Mouse (Mus musculus) lung, postnatal 25 days (tissue): ENCODE data around the gene Sh3bgrl2.
A peak's percentile ranks its signal among the peaks of the same experiment; 100 is the strongest.

Experiments used
- DNase-seq: peaks from one replicate; pipeline ENCODE4 v3.0.0; 2022; ENCODE audit warnings: low spot score

The Sh3bgrl2 gene

DNA sequence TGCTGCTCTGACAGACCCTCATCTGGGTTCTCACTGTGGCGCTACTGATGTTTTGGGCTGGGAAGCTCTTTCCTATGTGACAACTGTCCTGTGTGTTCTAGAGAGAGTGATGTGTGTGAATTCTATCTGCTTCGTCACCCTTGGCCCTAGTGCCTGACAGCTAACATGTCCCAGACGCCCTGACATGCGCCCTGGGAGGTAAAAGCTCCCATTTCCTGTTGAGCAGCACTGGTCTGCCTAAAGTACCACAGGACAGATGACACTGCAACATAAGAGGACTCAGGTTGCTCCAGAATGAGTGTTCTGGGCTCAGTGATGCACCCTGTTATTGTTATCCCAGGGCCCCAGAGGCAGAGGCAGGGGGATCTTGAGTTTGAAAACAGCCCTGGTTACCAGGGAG lies 12.5 kb downstream of the Sh3bgrl2 start:
- no peak for DNase-seq

DNA sequence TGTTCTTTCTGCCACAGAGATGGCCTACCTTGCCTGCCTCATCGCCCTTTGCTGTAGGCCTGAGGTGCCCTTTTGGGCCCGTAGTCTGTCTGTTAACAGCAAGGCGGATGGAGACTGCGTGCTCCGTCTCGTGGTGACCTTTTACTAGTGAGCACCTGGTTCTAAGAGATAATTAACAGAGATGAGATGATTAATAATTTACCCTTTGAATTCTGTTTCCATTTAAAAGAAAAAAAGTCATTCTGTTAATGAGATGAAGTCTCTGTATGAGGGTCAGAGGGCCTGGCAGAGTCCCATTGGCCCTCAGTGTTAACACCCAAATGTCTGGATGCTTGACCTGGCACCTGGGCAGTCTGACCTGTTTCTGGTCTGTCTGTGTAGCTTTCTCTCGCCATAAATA lies 14.8 kb downstream of the Sh3bgrl2 start:
- no peak for DNase-seq

- peak; percentile 32 for DNase-seq
These were observed 15.9 kb downstream of the Sh3bgrl2 start for GRCm38 (mm10) chr9:83563808-83564549.

DNA sequence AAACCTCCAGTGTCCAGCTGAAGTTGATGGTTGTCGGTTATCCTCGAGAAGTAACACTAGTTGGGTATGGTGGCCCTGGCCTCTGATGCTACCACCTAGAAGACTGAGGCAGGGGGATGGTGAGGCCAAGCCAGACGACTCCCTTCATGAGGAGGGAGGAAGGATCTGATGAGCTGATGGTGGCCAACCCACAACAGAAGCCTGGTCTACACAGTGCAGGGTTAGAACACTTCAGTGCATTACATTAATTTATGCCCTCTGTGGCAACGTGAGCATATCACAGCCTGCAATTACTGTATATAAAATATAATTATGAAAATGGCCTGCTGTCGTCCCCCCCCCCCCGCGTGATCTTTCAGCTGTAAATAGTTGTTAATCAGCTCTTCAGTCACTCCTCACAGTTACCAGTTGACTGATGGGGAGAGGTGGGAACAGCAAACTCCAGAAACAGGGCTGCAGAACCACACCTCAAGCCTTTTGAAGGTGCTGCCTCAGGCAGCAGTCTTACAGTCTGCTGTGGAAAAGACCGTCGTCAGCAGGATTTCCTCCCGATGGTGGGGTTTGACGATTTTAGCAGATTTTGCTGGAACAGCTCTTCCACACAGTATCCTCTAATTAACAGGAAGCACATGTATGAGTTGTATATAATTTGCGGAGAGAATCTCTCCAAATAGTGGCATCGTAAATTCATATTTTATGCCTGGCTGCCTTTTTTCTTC lies 17.0 kb downstream of the Sh3bgrl2 start:
- no peak for DNase-seq

DNA sequence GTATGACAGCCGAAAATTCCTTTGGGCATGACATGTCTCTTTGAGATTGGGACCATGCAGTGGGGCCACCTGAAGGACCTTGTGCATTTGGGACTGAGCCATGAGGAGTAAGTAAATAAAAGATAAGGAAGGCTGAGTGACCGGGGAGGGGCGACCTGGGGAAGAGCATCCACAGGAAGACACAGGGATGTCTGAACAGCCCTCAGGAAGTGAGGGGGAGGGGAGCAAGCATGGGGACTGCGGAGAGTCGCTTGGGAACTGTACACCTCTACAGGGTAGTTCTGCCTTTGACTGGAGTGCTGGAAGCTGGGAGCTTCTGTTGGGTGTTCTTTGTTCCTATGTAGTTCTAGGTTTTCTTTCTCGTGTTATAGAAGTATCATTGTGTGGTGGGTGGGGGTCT lies 18.0 kb downstream of the Sh3bgrl2 start:
- DNase-seq, result no peak

DNA sequence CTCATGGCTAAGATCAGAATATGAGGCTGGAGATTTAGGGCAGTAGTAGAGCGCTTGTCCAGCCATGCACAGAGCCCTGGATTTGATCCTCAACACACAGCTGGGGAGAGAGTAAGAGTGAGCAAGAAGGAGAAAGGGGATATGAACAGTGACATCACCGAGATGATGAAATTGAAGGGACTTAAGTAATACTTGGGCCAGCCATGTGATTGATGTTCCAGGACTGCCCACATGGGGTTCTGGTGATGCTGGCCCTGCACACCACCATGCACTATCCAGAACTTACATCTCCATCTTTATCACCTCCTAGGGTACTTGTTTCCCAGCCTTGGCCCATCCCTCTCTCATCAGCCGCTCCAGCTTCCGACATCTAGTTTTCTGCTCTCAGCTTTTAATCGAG lies 20.0 kb downstream of the Sh3bgrl2 start:
- DNase-seq, result no peak

DNA sequence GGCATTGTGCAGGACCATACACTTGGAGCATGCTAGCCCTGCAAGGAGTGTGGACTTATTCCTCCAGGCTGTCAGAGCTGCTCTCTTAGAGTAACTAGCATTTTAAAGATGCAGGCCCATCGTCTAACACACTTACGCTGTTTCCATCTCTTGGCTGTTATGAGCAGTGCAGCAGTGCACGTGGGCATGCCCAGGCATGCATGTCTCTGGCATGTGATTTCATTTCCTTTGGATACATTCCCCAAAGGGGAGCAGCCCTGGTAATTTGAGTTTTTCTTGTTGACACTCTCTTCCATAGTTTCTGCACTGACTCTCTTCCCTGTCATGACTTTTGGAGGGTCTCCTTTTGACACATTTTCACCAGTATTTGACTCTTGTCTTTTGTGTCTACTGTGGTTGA lies 20.8 kb downstream of the Sh3bgrl2 start:
- no peak for DNase-seq

GRCm38 (mm10) chr9:83569898-83570297 lies 21.8 kb downstream of the Sh3bgrl2 start:
- DNase-seq, result no peak

DNA sequence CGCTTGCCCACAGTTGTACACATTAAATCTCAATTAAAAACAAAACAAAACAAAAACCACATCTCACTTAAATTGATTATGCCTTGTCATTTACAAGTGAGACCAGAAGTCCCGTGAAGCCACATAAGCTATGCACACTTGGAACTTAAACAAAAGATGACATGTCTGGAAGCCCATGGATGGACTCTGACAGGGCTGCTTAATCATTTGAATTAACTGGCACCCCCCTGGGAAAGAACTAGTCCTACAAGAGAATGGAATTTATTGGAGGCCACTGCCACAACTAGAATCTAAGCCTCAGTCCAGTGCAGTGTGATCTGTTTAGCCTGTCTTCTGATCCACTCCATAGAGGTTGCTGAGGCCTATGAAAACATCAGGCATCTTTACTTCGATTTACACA lies 23.2 kb downstream of the Sh3bgrl2 start:
- no peak for DNase-seq

- DNase-seq, result no peak
These were observed 24.2 kb downstream of the Sh3bgrl2 start for GRCm38 (mm10) chr9:83572326-83572725.

DNA sequence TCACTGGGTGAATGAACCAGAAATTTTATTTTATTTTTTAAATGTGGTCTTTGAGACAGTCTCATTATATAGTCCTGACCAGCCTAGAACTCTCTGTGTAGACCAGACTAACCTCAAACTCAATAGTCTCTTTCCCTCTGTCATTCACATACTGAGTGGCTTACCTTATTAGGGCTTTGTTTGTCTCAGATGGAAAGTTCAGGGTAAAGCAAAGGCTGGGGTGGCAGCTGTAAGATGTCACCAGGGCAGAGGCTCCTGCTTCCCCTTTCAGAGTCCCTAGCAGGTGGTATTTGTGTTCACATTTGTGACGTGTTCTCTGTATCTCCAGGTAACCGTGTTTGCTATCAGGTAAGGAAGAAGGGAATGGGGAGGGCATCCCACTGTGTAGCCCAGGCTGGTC lies 24.7 kb downstream of the Sh3bgrl2 start:
- no peak for DNase-seq

GRCm38 (mm10) chr9:83573588-83573987 lies 25.5 kb downstream of the Sh3bgrl2 start:
- no peak for DNase-seq

DNA sequence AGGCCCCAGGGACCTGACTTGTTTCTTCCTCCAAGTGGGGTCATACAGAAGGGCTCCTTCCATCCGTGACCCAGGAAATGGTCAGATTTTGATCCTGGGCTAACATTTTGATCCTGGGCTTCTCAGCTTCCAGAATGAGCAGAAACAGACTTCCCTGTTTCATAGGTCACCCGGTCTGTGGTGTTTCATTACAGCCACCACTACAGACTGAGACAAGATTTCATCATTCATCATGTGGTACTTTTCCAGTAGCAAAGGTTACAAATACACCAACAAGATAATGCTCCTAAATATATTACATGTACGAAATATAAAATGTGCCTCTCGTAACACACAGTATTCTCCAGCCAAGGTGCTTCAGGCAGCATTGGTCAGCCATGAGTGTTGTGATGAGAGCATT lies 27.3 kb downstream of the Sh3bgrl2 start:
- DNase-seq, result no peak

GRCm38 (mm10) chr9:83576018-83576688 lies 28.0 kb downstream of the Sh3bgrl2 start:
- no peak for DNase-seq

- DNase-seq, result no peak
These were observed 28.5 kb downstream of the Sh3bgrl2 start for GRCm38 (mm10) chr9:83576689-83577057.

DNA sequence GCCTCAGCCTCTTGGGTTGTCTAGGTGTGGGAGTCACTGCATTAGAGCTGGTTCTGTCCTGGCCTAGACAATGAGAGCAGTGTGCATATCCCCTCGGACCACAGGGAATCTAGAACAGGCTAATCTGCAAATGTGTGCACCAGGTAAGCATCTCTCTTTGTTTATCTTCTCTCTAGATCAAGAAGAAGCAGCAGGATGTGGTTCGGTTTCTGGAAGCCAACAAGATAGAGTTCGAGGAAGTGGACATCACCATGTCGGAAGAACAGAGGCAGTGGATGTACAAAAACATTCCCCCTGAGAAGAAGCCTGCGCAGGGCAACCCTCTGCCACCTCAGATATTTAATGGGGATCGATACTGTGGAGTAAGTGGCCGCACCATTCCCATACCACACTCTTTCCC lies 29.1 kb downstream of the Sh3bgrl2 start:
- DNase-seq, result no peak

- DNase-seq, result no peak
These were observed 30.9 kb downstream of the Sh3bgrl2 start for GRCm38 (mm10) chr9:83579049-83579448.

DNA sequence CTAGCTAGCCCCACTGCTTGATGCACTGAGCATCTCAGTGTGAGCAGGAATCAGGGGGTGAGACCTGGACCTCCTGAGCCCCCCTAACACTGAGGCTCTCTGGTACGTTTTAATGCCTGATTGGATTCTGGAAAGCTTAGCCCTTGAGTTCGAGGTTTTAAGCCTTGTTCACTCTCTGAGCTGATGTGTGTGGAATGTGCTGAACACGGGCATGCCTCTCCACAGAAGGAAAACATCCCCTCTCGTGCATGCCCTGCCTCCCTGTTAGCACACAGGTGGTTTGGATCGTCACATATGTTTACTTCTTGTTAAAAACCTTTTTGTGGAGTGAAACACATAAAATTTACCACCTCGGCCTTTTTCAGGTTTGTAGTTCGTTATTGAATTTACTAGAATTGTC lies 34.6 kb downstream of the Sh3bgrl2 start:
- no peak for DNase-seq

DNA sequence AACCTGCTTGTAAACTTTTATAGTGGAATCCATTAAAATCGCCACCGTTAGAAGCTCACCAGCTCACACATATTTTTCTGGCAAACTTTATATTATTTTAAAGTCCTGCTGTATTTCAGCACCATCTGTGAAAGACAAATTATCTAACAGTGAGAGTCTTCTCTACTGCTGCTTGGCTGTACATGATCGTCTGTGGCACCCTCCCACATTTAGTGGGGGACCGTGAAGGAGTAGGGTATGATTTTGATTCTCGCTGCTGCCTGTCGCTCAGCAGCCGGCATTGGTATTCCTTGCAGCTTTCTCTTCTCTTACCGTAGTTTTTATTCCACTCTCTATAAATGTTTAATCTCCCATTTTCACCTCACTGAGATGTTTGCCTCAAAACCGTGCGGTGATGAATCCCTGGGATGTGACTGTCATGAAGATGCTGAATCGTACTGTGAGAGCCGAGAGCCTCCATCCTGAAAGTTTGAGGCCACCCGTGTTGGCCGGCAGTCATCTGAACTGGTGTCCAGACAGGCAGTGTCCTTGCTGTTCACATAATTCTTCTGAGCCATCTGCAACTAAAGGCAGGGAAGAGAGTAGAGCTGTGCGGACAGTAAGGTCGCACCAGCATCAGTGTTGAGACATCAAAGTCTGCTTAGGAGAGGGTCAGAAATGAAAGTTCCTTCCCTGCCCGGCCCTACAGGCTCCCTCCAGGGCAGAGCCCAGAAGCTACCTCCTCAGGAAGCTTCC lies 38.4 kb downstream of the Sh3bgrl2 start:
- no peak for DNase-seq

DNA sequence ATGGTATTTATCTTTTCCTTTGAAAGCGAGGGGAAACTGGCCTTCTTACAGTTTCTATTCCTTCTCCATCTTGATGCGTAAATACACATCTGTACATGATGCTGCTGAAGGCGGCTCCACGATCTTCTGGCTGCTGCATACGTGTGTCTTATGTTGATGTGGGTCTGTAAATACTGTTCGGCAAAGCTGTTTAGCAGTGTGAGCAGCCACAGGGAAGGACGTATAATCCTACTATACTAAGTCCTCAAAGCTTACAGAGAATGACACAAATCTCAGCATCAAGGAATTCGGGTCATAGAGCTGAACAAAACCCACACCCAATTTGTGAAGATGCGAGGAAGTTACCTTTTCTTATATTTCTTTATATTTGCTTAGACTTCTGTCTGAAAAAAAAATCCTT lies 39.0 kb downstream of the Sh3bgrl2 start:
- DNase-seq, result no peak

GRCm38 (mm10) chr9:83589063-83589462 lies 40.9 kb downstream of the Sh3bgrl2 start:
- DNase-seq, result no peak

GRCm38 (mm10) chr9:83589680-83590467 lies 41.7 kb downstream of the Sh3bgrl2 start:
- DNase-seq, result no peak
